Mouse (Mus musculus) WW6 (cell line): Measurements from ENCODE around the gene Cebpb.

Experiments
- DNase-seq: peaks from one replicate; pipeline ENCODE4 v3.0.0-alpha.2; 2013; ENCODE audit warnings: low read depth, low spot score

Gene Cebpb

GRCm38 (mm10) chr2:167691871-167692661, 3.4 kb downstream of the Cebpb start:
- no peak for DNase-seq

DNA sequence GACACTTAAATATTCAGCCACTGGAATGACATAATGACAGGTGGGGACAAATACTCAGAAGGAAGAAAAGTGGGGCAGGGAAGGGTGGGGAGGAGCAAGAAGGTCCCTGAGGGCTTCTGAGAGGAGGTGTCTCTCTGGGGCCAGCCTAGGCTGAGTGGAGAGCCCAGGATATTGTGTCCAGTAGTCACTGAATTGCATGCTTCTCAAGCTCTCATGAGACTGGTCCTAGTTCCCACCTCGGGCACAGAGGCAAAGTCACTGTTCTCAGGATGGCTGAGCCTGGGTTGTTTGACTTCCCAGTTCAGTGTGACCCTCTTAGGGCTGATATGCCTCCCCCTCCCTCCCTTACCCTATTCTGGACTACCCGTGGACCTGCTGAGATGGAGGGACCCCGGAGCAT, 4.1 kb downstream of the Cebpb start:
- DNase-seq = no peak

DNA sequence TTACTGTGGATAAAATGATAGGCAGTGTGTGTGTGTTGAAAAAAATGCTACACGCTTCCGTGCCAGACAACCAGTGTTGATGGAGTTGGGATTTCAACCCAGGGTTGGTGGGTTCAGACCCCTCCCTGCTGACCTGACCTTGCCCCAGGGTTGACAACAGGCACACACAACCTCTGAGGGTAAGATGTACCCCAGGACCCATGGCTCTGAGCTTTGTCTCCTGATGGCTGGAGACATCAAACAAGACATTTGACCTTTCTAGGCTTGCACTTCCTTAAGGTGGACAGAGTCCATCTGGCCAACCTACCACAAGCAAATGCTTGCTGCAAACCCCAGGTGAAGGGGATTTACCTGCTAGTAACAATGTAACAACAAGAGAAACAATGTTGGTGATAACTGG, 4.8 kb downstream of the Cebpb start:
- DNase-seq = no peak

DNA sequence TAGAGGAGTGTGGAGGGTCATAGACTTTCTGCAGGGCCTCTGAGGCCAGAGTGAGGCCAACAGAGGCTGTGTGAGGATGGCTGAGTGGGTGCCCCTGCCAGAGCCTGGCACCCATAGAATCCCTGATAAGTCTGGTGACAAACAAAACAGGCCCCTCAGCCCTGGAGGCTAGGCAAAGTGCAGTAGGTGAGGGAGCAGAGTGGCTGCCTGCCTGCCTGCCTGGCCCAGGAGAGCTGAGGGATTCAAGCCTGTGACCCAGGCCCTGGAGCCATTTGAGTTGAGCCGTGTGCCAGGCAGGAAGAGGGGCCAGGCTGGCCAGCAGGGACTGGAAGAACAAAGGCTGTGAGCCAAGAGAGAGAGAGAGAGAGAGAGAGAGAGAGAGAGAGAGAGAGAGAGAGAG, 5.5 kb downstream of the Cebpb start:
- no peak for DNase-seq

- DNase-seq = no peak
Observed at GRCm38 (mm10) chr2:167694963-167695362, 6.2 kb downstream of the Cebpb start.

- DNase-seq = no peak
Observed at GRCm38 (mm10) chr2:167695491-167695890, 6.8 kb downstream of the Cebpb start.

- DNase-seq = no peak
Observed at GRCm38 (mm10) chr2:167696143-167696542, 7.4 kb downstream of the Cebpb start.

DNA sequence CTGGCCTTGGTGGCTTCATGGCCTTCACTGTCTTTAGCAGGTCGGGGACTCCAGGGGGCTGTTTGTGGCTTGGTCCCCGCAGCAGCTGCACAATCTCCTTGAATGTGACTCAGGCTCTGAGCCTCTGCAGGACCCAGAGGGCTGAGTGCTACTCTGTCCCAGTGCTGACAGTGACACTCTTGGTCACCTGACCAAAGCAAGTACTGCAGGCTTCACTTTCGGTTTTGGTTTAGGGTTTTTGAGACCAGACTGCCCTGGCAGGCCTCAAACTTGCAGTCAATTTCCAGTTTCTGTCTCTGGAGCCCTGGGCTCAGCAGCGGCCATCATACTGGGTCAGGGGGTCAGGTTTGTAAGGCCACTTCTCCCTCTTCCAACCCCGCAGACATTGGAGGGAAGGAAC, 9.2 kb downstream of the Cebpb start:
- DNase-seq = no peak

GRCm38 (mm10) chr2:167700018-167700417, 11.3 kb downstream of the Cebpb start:
- no peak for DNase-seq

DNA sequence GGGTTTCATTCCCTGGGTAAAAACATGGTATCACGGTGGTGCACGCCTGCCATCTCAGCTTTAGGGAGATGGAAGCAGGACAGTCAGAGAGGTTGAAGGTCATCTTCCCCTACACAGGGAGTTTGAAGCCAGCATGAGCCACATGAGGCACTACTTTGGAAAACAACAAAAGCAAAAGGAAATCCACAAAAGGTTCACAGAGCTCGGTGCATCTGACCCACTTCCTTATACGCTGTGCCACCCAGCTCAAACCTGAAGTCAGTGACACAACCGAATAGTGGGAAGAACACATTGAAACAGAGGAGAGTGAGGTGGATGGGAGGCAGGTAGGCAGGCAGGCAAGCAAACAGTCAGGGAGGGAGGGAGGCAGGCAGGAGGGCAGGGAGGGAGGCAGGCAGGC, 12.8 kb downstream of the Cebpb start:
- DNase-seq = no peak

- DNase-seq = no peak
Observed at GRCm38 (mm10) chr2:167702126-167702525, 13.4 kb downstream of the Cebpb start.

GRCm38 (mm10) chr2:167704409-167704808, 15.7 kb downstream of the Cebpb start:
- DNase-seq = no peak

DNA sequence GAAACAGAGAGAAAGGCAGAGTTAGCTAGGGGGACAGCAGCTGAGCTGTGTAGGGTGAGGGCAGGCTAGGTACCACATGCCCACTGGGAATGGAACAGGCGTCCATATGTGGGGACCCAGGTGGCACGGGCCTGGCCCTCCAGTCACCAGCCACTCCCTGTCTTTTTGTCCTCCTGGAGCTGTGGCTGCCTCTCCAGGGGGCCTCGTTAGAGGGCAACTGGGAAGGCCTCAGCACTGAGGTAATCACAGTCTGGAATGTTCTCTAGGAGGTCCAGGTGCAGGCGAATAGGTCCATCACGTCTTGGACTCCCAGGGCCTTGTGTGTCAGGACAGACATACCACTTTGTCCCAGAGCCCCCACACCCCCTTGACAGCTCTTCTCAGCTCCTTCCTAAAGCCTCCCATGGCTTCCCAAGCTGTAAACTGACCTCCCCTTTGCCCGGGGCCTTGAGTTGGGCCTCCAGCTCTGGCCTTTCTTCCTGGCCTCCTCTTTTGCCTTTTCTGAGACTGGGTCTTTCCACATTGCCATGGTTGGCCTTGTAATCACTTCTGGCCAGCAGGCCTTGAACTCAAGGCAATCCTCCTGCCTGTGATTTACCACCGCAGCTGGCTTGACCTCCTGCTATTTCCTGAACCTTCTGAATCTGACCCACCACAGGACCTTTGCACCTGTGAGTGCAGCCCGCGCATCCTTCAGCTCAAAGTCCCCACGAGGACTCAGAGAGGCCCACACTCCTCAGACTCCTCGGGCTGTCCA, 17.6 kb downstream of the Cebpb start:
- DNase-seq = no peak

DNA sequence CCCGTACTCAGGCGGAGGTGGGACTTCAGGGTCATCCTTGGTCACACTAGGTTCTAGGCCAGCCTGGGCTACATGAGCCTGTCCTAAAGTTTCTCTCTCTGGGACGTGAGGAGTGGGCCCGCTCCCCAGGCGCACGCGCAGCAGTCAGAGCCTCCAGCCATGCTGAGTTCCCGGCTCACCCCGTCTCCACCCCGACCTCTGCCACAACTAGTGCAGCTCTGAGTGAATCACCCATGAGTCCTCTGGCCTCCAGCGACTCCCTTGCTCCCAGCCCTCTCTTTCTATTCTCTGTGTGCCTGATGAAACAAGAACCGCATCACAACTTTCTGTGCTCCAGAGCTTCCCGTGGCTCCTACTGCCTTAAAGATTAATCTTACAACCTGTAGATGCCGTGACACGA, 19.7 kb downstream of the Cebpb start:
- DNase-seq = no peak

DNA sequence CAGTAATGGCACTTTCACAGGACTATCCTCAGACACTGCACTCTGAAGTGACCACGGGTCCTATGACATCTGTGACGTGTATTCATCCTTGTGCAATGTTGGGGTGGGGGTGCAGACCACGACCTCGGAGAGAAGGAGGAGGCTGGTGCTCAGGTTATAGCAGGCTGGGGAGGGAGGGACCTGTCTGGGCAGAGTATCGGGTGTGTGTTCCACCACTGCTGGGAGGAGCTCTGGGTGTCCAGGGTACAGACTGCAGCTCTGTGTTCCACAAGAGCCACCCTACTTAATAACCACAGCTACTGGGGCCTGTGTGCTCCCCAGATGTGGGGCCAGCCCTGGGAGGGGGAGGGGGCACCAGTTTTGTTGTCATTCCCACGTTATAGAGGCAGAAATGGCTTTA, 21.3 kb downstream of the Cebpb start:
- DNase-seq = no peak

- no peak for DNase-seq
Observed at GRCm38 (mm10) chr2:167710574-167710973, 21.9 kb downstream of the Cebpb start.

DNA sequence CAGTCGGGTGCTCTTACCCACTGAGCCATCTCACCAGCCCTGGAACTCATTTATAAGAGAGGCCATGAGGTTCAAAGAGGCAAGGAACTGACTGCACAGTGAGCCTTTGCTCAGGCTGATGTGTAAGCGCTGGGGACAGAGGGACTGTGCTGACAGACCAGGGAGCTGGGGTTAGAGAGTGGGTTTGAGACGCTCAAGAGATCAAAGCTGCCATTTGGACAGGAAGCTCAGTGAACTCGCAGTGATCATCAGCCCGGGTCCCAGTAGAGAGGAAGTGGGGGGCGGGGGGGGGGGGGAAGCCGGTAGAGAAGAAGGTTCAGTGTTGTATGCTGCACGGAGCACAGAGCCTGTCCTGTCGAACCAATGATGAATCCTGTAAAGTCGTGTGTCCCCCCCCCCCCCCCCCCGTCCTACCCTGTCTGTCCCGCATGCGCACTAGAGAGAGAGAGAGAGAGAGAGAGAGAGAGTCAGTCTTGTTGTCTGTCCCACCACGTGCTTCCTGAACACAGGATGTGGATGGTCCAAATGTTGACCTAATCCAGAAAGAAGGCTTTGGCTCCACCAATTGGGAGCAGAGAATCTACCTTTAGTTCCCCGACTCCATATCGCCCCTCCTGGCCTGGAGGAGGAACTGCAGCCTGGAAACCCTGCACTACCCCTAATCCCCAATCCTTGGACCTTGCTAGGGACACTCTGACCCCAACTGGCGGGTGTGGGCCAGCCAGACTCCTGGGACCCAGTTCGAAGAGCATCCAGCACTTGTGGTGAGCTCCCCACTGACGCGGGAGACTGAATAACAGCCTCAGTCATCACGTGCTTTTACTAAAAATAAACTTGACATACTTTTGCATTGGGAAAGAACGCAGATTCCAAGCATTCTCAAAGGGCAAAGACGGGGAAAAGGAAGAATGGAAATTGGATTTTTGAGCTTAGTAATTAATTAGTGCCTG, 24.4 kb downstream of the Cebpb start:
- peak; percentile 62 for DNase-seq

DNA sequence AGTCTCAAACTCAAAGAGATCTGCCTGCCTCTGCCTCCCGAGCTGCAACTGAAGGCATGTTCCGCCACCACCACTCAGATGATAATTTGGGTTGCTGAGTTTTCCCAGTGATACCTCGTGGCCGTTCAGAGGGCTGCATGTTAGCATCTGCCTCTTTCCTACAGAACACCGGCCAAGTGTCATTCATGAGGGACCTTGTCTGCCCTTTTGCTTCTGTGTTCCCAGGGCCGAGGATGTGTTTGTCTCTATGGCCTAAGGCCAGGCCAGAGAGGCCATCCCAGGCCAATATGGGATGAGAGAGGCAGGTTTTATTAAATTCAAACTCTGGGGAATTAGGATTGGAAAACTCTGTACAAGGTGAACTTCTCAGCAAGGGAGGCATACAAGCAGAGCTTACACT, 25.6 kb downstream of the Cebpb start:
- DNase-seq = no peak

- no peak for DNase-seq
Observed at GRCm38 (mm10) chr2:167715008-167715407, 26.3 kb downstream of the Cebpb start.

DNA sequence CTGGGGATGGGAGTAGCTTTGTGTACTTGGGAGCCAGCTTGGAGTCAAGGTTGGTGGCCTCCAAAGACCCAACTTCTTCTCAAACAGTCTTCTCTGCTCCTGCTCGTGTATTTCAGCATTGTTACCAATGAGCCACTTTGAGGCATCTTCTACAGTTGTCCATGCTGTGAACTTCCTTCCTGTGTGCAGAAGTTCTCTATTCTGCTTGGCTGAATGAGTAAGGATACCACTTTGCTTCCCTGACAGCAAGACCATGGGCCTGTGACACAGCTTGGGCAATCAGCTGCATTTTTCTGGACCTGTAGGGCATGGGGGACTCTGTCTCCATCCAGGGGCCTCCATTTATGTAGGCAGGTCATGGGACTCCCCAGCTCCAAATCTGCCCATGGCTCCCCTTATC, 28.5 kb downstream of the Cebpb start:
- DNase-seq = no peak

DNA sequence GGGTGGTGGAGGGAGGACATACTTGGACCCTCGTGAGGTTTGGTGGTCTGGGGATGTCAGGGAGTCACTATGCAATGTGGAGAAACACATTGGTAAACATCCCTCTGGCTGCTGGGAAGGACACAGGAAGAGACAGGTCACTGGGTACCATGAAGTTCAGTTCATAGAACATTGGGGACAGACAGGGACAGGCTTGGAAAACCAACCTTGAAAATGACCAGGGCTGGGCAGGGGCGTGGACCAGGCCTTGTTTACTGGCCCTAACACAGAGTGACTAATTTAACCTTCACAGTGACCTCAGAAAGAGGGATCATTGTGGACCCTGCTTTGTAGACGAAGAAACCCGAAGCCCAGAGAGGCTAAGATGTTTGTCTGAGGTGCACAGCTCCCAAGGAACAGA, 30.8 kb downstream of the Cebpb start:
- DNase-seq = no peak
